Mouse (Mus musculus) kidney, adult 2 months (tissue): Measurements from ENCODE around the gene Gm10300. TPM values are rescaled to one million over a fixed set of nuclear protein-coding genes. Genes with fewer than 3 reads are reported as not detected.

Experiments used
- DNase-seq: peaks from one replicate; pipeline ENCODE4 v3.0.0; 2021
- H3K27ac ChIP-seq: fragments of 200-500 bp; 2 replicates; pipeline ENCODE4 v1.5.1; 2012; ENCODE audit warnings: low read depth, low read length, control low read depth, inconsistent platforms; ENCODE audit not compliant: insufficient read depth
- H3K27me3 ChIP-seq: fragments of 200-500 bp; replicated peaks from 2 replicates; pipeline ENCODE4 v1.6.1; 2012; ENCODE audit warnings: mild to moderate bottlenecking, moderate library complexity, low read length, inconsistent platforms; ENCODE audit not compliant: control insufficient read depth, insufficient read depth
- H3K36me3 ChIP-seq: fragments of 200-500 bp; 2 replicates; pipeline ENCODE4 v1.6.1; 2012; ENCODE audit warnings: mild to moderate bottlenecking, moderate library complexity, low read length, inconsistent platforms; ENCODE audit not compliant: control insufficient read depth, insufficient read depth
- H3K4me1 ChIP-seq: fragments of 200-500 bp; 2 replicates; pipeline ENCODE4 v1.6.1; 2011; ENCODE audit warnings: low read length; ENCODE audit not compliant: control insufficient read depth, insufficient read depth
- H3K4me3 ChIP-seq: fragments of 200-500 bp; 2 replicates; pipeline ENCODE4 v1.5.1; 2011; ENCODE audit warnings: mild to moderate bottlenecking, low read depth, low read length, control low read depth; ENCODE audit not compliant: insufficient read depth
- CTCF ChIP-seq: fragments of 200-500 bp; conservative IDR thresholded peaks from 2 replicates; pipeline ENCODE4 v1.5.1; 2011; ENCODE audit warnings: low read depth, mild to moderate bottlenecking, control low read depth, low read length, moderate library complexity, mixed read lengths; ENCODE audit not compliant: insufficient read depth, insufficient read length
- POLR2A ChIP-seq: fragments of 200-500 bp; IDR thresholded peaks from one replicate; pipeline ENCODE4 v1.6.1; 2011; ENCODE audit warnings: low read depth, low read length, control low read depth
- WGBS: fragments of 180-500 bp; shearing (Covaris S2); methylation state at CpG from one replicate; pipeline ENCODE4 v1.1.7; 2018; 5-methylcytosine and 5-hydroxymethylcytosine counted together
- polyA plus RNA-seq: library from polyadenylated mRNA; depleted of rRNA; stranded (reverse); fragments of >200 nt; gene quantifications from 2 replicates; pipeline ENCODE4 v1.2.3, GENCODE M21; 2012

Gene Gm10300
- polyA plus RNA-seq, 1 experiment = 0.09 TPM

DNA sequence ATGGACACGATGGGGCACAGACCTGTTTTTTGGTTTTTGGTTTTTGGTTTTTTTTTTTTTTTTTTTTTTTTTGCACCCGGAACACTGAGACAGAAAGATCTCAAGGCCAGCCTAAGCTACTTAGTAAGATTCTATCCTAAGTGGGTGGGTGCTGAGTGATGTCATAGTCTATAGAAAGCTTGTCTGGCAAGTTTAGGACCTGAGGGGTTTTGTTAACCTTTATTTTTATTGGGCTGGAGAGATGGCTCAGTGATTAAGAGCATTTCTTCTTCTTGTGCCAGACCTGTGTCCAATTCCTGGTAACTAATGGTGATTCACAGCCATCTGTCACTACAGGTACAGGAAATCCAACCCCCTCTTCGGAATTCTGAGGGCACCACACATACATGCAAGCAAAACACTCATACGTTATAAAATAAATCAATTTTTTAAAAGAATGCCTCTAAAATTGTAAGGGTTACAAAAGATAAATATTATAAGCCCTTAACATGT lies 6.0 kb downstream of the Gm10300 start:
- Histone ChIP-seq H3K4me1 (peaks cover 8% of the 10 kb centered on the region), H3K36me3 (no peaks in the 10 kb centered on the region), H3K4me3 (no peak overlapping the region), H3K27ac (no peak overlapping the region), H3K27me3 (no peaks in the 10 kb centered on the region)
- DNase-seq = no peak
- WGBS = 68% methylated on average over 4 of the region's 4 CpGs
- TF ChIP-seq CTCF (no peak), POLR2A (no peak)

DNA sequence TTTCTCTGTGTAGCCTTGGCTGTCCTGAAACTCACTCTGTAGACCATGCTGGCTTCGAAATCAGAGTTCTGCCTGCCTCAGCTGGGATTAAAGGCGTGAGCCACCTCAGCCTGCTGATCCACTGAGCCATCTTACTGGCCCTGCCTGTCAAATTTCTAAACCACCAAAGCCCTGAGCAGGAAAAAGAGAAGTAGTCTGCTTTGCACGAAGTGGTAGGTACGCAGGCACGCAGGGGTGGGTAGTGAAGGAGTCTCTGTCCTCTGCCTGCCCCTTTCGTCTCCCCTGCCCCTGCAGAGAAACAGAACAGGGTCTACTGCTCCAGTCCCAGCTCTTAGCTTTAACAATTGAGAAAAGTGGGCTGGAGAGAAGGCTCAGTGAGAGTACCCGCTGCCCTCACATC lies 10.6 kb downstream of the Gm10300 start:
- Histone ChIP-seq H3K4me1 (no peaks in the 10 kb centered on the region), H3K36me3 (no peaks in the 10 kb centered on the region), H3K4me3 (no peak overlapping the region), H3K27ac (no peak overlapping the region), H3K27me3 (no peaks in the 10 kb centered on the region)
- no peak for TF ChIP-seq POLR2A
- no peak for TF ChIP-seq CTCF
- 85% methylated on average over 7 of the region's 7 CpGs for WGBS
- DNase-seq = no peak

- no peaks in the 10 kb centered on the region for H3K27me3 ChIP-seq
- H3K27ac ChIP-seq = no peak overlapping the region
- no peak overlapping the region for H3K4me3 ChIP-seq
- WGBS = 14% methylated on average over 7 of the region's 7 CpGs
- peak; percentile 99 for TF ChIP-seq CTCF
- TF ChIP-seq POLR2A = no peak
- no peaks in the 10 kb centered on the region for H3K4me1 ChIP-seq
- no peaks in the 10 kb centered on the region for H3K36me3 ChIP-seq
- DNase-seq = peak; percentile 61
These were observed 14.4 kb downstream of the Gm10300 start for GRCm38 (mm10) chr4:132088921-132089320.

- TF ChIP-seq CTCF = no peak
- Histone ChIP-seq H3K27ac (no peak overlapping the region), H3K4me1 (no peaks in the 10 kb centered on the region), H3K36me3 (no peaks in the 10 kb centered on the region), H3K27me3 (no peaks in the 10 kb centered on the region), H3K4me3 (no peak overlapping the region)
- no peak for DNase-seq
- WGBS = 61% methylated on average over 6 of the region's 6 CpGs
These were observed 18.6 kb downstream of the Gm10300 start for GRCm38 (mm10) chr4:132093136-132093535.

DNA sequence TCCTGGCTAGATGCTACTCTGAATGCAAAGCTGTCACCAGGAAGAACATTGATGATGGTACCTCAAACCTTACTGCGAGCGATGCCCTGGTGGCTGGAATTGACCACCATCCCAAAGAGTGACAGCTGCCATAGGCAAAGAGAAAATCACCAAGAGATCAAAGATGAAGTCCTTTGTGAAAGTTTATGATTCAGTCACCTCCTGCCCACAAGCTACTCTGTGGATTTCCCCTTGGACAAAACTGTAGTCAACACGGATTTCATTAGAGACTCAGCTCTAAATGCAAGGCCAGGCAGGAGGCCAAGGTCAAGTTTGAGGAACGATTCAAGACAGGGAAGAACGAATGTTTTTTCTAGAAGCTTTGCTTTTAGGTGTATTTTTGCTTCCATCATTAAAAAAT lies 19.4 kb downstream of the Gm10300 start:
- TF ChIP-seq POLR2A (no peak), CTCF (no peak)
- Histone ChIP-seq H3K4me3 (no peak overlapping the region), H3K27ac (no peak overlapping the region), H3K36me3 (no peaks in the 10 kb centered on the region), H3K27me3 (no peaks in the 10 kb centered on the region), H3K4me1 (no peaks in the 10 kb centered on the region)
- DNase-seq = no peak
- 79% methylated on average over 5 of the region's 5 CpGs for WGBS

DNA sequence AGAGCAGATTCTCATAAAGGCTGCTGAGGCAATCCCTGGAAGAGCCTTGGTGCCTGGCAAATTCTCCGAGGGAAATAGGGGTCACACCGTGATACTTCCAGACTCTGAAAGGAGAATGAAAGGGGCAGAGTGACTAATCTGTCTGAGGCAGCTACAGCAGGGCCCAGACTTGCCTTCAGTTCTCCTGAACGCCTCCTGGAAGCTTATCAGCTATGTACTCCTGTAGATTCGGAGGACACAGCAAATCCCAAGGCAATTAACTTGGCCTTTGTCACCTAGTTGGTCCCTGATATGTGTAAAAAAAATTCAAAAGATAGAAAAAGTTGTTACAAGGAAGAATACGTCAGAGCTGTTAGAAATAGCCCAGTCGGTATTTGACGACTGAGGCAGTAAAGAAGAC lies 20.5 kb downstream of the Gm10300 start:
- no peaks in the 10 kb centered on the region for H3K36me3 ChIP-seq
- no peak overlapping the region for H3K4me3 ChIP-seq
- DNase-seq = no peak
- no peak for TF ChIP-seq POLR2A
- no peak for TF ChIP-seq CTCF
- H3K27ac ChIP-seq = no peak overlapping the region
- no peaks in the 10 kb centered on the region for H3K27me3 ChIP-seq
- 86% methylated on average over 7 of the region's 7 CpGs for WGBS
- no peaks in the 10 kb centered on the region for H3K4me1 ChIP-seq

DNA sequence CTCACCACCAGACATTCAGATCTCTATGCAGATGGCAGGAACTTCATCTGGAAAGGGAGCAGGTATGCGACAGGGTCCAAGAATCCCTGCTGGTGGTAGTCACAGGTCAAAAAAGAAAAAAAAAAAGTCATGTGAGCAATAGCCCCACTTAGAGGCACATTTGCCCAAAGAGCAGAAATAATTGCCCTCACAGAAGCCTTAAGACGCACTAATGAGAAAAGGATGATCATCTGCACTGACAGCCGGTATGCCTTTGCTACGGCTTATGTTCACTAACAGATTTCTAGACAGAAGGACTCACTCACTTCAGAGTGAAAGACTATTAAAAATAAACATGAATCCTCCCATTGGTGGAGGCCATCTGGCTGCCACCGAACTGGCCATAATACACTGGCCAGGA lies 25.1 kb downstream of the Gm10300 start:
- no peak overlapping the region for H3K4me3 ChIP-seq
- no peak overlapping the region for H3K27ac ChIP-seq
- no peaks in the 10 kb centered on the region; the same call in 1 of the 2 replicates for H3K4me1 ChIP-seq
- no peaks in the 10 kb centered on the region for H3K36me3 ChIP-seq
- WGBS = 70% methylated on average over 5 of the region's 5 CpGs
- no peak for DNase-seq
- TF ChIP-seq CTCF = no peak
- no peak for TF ChIP-seq POLR2A
- H3K27me3 ChIP-seq = no peaks in the 10 kb centered on the region

GRCm38 (mm10) chr4:132101152-132101551 lies 26.7 kb downstream of the Gm10300 start:
- H3K4me1 ChIP-seq = no peaks in the 10 kb centered on the region; the same call in 1 of the 2 replicates
- H3K36me3 ChIP-seq = no peaks in the 10 kb centered on the region
- 32% methylated on average over 3 of the region's 3 CpGs for WGBS
- H3K27ac ChIP-seq = no peak overlapping the region
- no peak for TF ChIP-seq CTCF
- TF ChIP-seq POLR2A = no peak
- no peak for DNase-seq
- H3K27me3 ChIP-seq = no peaks in the 10 kb centered on the region
- no peak overlapping the region for H3K4me3 ChIP-seq
